In genomic region chr16:22857431-22858113, GRCm38 (mm10) we compare ENCODE assay signal across 7 mouse cellular contexts. TPM values are rescaled to one million over a fixed set of nuclear protein-coding genes. Genes with fewer than 3 reads are reported as not detected.
A peak's percentile ranks its signal among the peaks of the same experiment; 100 is the strongest.
DNase-seq lines count a peak whose midpoint lies in the region; ATAC-seq lines count a peak whose summit lies in the region.

Gene Tbccd1, minus strand, starts transcription at chr16:22857669.
Gene Dnajb11, plus strand, starts transcription at chr16:22857845.

- WGBS in embryonic facial prominence, embryonic 11.5 days = under 1% methylated on average over 62 of the region's 62 CpGs
- WGBS in limb, embryonic 10.5 days = under 1% methylated on average over 62 of the region's 62 CpGs
- WGBS in midbrain, embryonic 13.5 days = under 1% methylated on average over 60 of the region's 62 CpGs

- H3K4me2 ChIP-seq in embryonic facial prominence, embryonic 11.5 days (ENCODE audit: low read depth, low read length) = peak within 1 kb of the TSS; percentile 62
- peak within 1 kb of the TSS; percentile 85 for H3K4me2 ChIP-seq in midbrain, embryonic 13.5 days (replicated peaks)

- no peaks in the 10 kb centered on the region for H3K4me1 ChIP-seq in embryonic facial prominence, embryonic 11.5 days (ENCODE audit: control insufficient read depth, insufficient read depth, low read length)
- H3K4me1 ChIP-seq in limb, embryonic 10.5 days = peaks cover 14% of the 10 kb centered on the region
- H3K4me1 ChIP-seq in midbrain, embryonic 13.5 days (replicated peaks) = peaks cover 16% of the 10 kb centered on the region

- peak; percentile 100 for DNase-seq in adrenal gland, postnatal 14 days
- peak; percentile 99 for DNase-seq in embryonic facial prominence, embryonic 11.5 days (ENCODE audit: low spot score)
- DNase-seq in kidney, adult 11 months = peak; percentile 100
- DNase-seq in limb, embryonic 10.5 days (ENCODE audit: low spot score) = peak; percentile 99
- peak; percentile 97 for DNase-seq in spleen, adult 12 weeks (ENCODE audit: low spot score)

- peak; percentile 99 for ATAC-seq in embryonic facial prominence, embryonic 11.5 days (replicated peaks; ENCODE audit: insufficient number of reproducible peaks, low FRiP score, low TSS enrichment, low read depth)
- ATAC-seq in granulocyte monocyte progenitor cell, adult 5-6 weeks (replicated peaks; ENCODE audit: poor library complexity, severe bottlenecking) = peak; percentile 92
- peak; percentile 100 for ATAC-seq in midbrain, embryonic 13.5 days

- no peaks in the 10 kb centered on the region for H3K36me3 ChIP-seq in embryonic facial prominence, embryonic 11.5 days (replicated peaks; ENCODE audit: control insufficient read depth, insufficient read depth, low read depth, low read length)
- peaks cover 32% of the 10 kb centered on the region for H3K36me3 ChIP-seq in limb, embryonic 10.5 days
- peaks cover 3% of the 10 kb centered on the region for H3K36me3 ChIP-seq in midbrain, embryonic 13.5 days

- peak within 1 kb of the TSS; percentile 88 for H3K9ac ChIP-seq in embryonic facial prominence, embryonic 11.5 days (replicated peaks; ENCODE audit: low read length)
- H3K9ac ChIP-seq in midbrain, embryonic 13.5 days (replicated peaks) = peak within 1 kb of the TSS; percentile 78

- peak within 1 kb of the TSS; percentile 67 for H3K27ac ChIP-seq in embryonic facial prominence, embryonic 11.5 days (replicated peaks; ENCODE audit: low read depth, low read length)
- H3K27ac ChIP-seq in limb, embryonic 10.5 days = peak within 1 kb of the TSS; percentile 85
- peak within 1 kb of the TSS; percentile 67 for H3K27ac ChIP-seq in midbrain, embryonic 13.5 days

- H3K9me3 ChIP-seq in embryonic facial prominence, embryonic 11.5 days (replicated peaks; ENCODE audit: control insufficient read depth, low read length) = no peaks in the 10 kb centered on the region
- H3K9me3 ChIP-seq in limb, embryonic 10.5 days (replicated peaks) = no peaks in the 10 kb centered on the region
- H3K9me3 ChIP-seq in midbrain, embryonic 13.5 days = no peaks in the 10 kb centered on the region

- H3K27me3 ChIP-seq in embryonic facial prominence, embryonic 11.5 days (ENCODE audit: control insufficient read depth, insufficient read depth, low read length) = no peaks in the 10 kb centered on the region
- H3K27me3 ChIP-seq in limb, embryonic 10.5 days (ENCODE audit: low read depth, poor library complexity, severe bottlenecking) = no peaks in the 10 kb centered on the region
- no peaks in the 10 kb centered on the region for H3K27me3 ChIP-seq in midbrain, embryonic 13.5 days

- peak within 1 kb of the TSS; percentile 94 for H3K4me3 ChIP-seq in embryonic facial prominence, embryonic 11.5 days (ENCODE audit: low read depth, low read length)
- peak within 1 kb of the TSS; percentile 77 for H3K4me3 ChIP-seq in limb, embryonic 10.5 days
- peak within 1 kb of the TSS; percentile 65 for H3K4me3 ChIP-seq in midbrain, embryonic 13.5 days (replicated peaks)

RNA-seq across cellular contexts. Expression of gene Tbccd1, which starts in this region (rescaled TPM):
- 18.3 and 18.5 TPM in 2 replicates for total RNA-seq in adrenal gland, postnatal 14 days (2021)
- polyA plus RNA-seq in embryonic facial prominence, embryonic 11.5 days (2014; fragmentation: Nextera tagmentation; extraction: Ambion mirVana) = 37.9 and 40.6 TPM in 2 replicates
- total RNA-seq in granulocyte monocyte progenitor cell, adult 5-6 weeks (2014; fragmentation: Nextera tagmentation) = 18.8 and 32.9 TPM in 2 replicates
- 22.1 and 27.1 TPM in 2 replicates for total RNA-seq in granulocyte monocyte progenitor cell, adult 5-6 weeks (2017)
- 36.2 and 37.1 TPM in 2 replicates for polyA plus RNA-seq in limb, embryonic 10.5 days (2016; fragmentation: Nextera tagmentation; extraction: Ambion mirVana)
- polyA plus RNA-seq in midbrain, embryonic 13.5 days (2015; fragmentation: Nextera tagmentation; extraction: Ambion mirVana) = 26.3 and 27.7 TPM in 2 replicates

RNA-seq across cellular contexts. Expression of gene Dnajb11, which starts in this region (rescaled TPM):
- 73.5 and 73.9 TPM in 2 replicates for total RNA-seq in adrenal gland, postnatal 14 days (2021)
- polyA plus RNA-seq in embryonic facial prominence, embryonic 11.5 days (2014; fragmentation: Nextera tagmentation; extraction: Ambion mirVana) = 111 and 115 TPM in 2 replicates
- total RNA-seq in granulocyte monocyte progenitor cell, adult 5-6 weeks (2014; fragmentation: Nextera tagmentation) = 85.9 and 112 TPM in 2 replicates
- total RNA-seq in granulocyte monocyte progenitor cell, adult 5-6 weeks (2017) = 187 and 220 TPM in 2 replicates
- 98.1 and 106 TPM in 2 replicates for polyA plus RNA-seq in limb, embryonic 10.5 days (2016; fragmentation: Nextera tagmentation; extraction: Ambion mirVana)
- polyA plus RNA-seq in midbrain, embryonic 13.5 days (2015; fragmentation: Nextera tagmentation; extraction: Ambion mirVana) = 87.0 and 99.6 TPM in 2 replicates

Comparison
In these comparisons a context has a peak if more than half of its experiments do, and no peak if none do; other contexts are left out.
1. Peak in every context shown above with its lines: DNase-seq, ATAC-seq, H3K4me3 ChIP-seq and H3K27ac ChIP-seq.